Mouse (Mus musculus): ENCODE results near the gene Tchhl1.
"Not testable (repeated sequence)": the region's sequence is repeated elsewhere in the genome, so short reads cannot be mapped to it uniquely, and the experiment has no call there.

The Tchhl1 gene

DNA sequence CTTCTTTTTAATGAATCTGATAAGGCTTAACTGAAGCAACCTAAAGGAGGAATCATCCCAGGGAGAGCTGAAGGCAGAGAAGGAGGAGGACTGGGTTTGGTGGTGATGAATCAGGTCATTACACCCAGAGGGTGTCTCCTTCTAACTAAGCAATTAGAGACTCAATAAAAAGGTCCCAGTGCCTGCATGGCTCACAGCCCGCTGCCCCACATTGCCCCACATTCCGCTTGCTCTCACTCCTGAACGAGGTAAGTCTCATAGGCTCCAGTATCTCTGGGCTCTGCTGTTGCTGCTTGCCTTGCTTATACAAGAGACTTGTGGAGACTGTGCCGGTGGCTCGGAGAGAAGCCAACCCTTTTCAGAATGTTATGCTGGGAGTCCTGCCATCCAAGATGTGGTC lies at the start of gene Tchhl1:
TSS of gene Tchhl1 (plus strand) at position 194 of the 400 bp plus-strand sequence.
- no peak for DNase-seq

GRCm38 (mm10) chr3:93431673-93432072 lies 36.9 kb upstream of the Tchhl1 start:
- no peak for DNase-seq

DNA sequence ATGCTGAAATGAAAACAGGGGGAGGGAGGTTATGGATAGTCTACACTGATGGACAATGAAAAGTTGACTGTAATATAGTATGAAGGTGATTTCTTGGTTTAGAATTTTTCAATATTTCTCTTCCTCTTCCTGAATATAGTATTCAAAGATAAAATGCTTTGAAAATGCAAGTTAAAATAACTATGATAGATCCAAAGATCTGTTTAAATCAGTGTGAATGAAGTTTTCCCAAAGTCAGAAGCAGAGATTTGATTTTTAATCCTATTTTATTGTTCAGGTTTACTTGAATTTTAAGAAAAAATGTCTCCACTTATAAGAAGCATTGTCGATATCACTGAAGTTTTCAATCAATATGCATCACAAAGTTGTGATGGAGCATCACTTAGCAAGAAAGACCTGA lies 26.5 kb upstream of the Tchhl1 start, which contains the start of gene Tchh:
TSS of gene Tchh (plus strand) at position 301 of the 400 bp plus-strand sequence.
- DNase-seq, result no peak

DNA sequence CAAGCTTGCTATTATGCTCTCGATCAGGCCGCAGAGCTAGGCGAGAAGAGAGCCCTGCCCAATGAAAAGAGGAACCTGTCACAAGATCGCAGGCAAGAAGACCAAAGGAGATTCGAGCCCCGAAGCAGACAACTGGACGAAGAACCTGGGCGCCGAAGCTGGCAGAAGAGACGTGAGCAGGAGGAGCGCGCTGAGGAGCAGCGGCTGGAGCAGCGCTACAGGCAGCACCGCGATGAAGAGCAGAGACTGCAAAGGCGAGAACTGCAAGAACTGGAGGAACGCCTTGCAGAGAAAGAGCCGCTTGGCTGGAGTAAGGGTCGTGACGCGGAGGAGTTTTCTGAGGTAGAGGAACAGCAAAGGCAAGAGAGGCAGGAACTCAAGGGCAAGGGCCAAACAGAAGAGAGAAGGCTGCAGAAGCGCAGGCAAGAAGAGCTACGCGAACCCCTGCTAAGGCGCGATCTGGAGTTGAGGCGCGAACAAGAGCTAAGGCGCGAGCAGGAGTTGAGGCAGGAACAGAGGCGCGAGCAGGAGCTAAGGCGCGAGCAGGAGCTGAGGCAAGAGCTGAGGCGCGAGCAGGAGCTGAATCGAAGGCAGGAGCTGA lies 25.0 kb upstream of the Tchhl1 start:
- no peak for DNase-seq

DNA sequence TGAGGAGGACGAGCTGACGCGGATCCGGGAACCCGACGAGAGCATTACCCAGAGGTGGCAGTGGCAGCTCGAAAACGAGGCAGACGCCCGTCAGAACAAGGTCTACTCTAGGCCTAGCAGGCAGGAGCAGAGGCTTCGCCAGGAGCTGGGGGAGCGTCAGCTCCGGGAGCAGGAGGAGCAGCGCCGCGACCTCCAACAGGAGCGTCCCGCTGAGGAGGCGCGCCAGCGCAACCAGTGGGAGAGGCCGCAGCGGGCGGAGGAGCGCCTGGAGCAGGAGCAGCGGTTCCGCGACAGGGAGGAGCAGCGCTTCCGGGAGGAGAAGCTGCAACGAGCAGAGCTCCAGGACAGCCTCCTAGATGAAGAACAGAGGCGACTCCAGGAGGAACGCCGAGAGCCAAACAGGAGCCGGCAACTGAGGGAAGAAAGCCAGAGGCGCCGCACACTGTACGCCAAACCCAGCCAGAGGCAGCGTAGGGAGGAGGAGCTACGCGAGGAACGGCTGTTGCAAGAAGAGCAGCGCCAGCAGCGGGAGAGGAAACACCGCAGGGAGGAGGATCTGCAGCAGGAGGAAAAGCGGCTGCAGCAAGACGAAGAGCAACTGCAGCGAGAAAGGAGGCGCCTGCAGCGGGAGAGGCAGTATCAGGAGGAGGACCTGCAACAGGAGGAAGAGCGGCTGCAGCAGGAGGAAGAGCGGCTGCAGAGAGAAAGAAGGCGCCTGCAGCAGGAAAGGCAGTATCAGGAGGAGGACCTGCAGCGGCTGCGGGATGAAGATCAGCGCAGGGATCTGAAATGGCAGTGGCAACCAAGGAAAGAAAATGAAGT lies 24.0 kb upstream of the Tchhl1 start:
- peak; percentile 16 for DNase-seq

DNA sequence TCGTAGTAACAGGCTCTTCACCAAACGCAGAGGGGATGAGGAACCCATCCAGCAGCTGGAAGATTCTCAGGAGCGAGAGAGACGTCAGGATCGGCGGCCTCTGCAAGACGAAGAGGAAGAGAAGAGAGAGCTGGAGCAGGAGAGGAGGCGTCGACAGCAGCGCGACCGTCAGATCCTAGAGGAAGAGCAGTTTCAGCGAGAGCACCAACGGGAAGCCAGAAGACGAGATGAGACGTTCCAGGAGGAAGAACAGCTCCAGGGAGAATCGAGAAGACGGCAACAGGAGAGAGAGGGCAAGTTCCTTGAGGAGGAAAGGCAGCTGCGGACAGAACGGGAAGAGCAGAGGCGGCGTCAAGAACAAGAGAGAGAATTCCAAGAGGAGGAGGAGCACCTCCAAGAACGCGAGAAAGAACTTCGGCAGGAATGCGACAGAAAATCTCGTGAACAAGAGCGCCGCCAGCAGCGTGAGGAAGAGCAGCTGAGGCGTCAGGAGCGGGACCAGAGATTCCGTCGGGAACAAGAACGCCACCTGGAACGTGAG lies 23.3 kb upstream of the Tchhl1 start:
- no peak for DNase-seq

GRCm38 (mm10) chr3:93446128-93446755 lies 22.3 kb upstream of the Tchhl1 start:
- DNase-seq, result peak; percentile 5

- DNase-seq, result not testable (repeated sequence)
Observed at GRCm38 (mm10) chr3:93446756-93447137, 21.8 kb upstream of the Tchhl1 start.

DNA sequence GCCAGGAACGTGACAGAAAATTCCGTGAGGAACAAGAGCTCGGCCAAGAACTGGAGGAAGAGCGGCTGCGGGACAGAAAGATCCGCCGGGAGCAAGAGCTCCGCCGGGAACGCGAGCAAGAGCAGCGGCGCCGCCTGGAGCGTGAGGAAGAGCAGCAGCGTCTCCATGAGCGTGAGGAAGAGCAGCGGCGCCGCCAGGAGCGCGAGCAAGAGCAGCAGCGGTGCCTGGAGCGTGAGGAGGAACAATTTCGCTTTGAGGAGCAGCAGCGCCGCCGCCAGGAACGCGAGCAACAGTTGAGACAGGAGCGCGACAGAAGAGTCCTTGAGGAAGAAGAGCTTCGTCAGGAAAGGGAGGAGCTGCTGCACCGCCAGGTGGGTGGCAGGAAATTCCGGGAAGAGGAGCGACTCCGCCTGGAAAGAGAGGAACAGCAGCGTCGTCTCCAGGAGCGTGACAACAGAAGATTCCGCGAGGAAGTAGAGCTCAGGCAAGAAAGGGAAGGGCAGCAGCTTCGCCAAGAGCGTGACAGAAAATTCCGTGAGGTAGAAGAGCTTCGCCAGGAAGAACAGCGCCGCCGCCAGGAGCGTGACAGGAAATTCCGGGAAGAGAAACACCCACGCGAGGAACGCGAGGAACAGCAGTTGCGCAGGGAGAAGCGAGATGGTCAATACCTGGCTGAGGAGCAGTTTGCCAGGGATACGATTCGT lies 21.3 kb upstream of the Tchhl1 start:
- peak; percentile 19 for DNase-seq

GRCm38 (mm10) chr3:93466556-93466955 lies 2.0 kb upstream of the Tchhl1 start:
- no peak for DNase-seq

DNA sequence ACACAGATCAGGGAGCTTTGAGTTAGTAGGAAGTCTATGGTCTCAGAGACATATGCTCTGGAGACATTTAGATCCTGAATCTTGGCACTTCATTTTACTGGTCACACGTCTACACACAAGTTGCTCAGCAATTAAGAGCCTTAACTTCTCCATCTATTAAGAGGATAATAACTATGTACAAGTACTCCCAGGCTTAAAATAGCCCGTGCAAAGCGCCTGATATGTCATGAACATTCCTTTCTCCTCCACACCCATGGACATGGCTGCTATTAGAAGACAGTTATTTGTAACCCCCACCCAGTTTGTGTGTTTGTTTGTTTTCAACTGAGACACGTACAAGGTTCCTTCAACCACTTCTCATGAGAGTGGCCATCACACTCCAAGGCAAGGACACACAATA lies 1.4 kb upstream of the Tchhl1 start:
- no peak for DNase-seq

- no peak for DNase-seq
Observed at GRCm38 (mm10) chr3:93469629-93470028, 1.1 kb downstream of the Tchhl1 start.

- no peak for DNase-seq
Observed at GRCm38 (mm10) chr3:93480053-93480452, 11.5 kb downstream of the Tchhl1 start.

- DNase-seq, result no peak
Observed at GRCm38 (mm10) chr3:93481982-93482616, 13.5 kb downstream of the Tchhl1 start.

DNA sequence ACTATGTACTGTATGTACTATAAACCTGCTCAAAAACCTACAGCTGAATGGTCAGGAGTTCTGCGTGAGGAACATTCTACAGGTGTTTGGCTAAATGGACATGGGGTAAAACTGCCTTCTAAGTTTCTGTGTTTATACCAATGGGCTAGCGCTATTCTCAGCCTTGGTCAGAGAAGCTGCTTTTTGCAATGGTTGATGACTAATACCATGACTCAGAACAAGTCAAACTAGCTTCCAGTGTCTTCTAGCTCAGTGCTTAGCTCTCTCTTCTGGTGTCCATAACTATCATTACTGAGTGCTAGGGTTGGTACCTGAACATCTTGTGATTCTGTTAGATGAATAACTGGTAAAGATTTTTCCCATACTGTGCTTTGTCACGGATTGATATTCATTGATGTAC lies 17.1 kb downstream of the Tchhl1 start:
- no peak for DNase-seq

DNA sequence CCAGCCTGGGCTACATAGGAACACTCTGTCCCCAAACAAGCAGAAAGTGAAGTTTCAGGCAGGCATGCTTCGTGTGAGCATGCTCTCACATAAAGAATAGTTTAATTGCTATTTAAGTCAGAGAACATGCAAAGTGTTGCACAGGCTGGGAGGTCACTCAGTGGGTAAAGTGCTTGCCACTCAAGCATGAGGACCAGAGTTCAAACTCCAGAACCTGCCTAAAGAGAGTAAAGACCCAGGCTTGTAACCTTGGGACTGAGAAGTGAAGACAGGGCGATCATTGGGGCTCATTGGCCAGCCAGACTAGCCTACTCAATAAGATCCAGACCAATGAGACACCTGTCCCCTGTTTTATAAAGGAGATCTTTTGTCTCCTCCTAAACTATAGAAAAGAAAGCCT lies 20.0 kb downstream of the Tchhl1 start:
- DNase-seq, result no peak

GRCm38 (mm10) chr3:93492176-93492575 lies 23.6 kb downstream of the Tchhl1 start:
- DNase-seq, result no peak

DNA sequence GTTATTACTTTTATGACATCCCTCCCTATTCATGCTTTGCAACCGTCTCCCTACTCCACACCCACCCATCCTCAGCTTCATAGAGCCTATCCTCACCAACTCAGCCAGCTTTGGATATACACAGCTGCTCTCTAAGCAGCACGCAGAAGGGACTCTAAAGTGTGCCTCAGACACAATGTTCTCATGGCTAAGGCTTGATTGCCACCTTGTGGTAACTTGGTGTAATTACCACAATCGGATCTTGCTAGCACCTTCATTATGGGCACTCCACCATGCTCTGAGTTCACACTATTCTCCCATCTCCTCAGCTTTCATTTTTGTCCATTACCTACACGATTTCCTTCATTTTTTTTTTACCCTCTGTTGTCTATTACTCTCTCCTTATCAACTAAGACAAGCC lies 25.4 kb downstream of the Tchhl1 start:
- DNase-seq, result peak; percentile 4

DNA sequence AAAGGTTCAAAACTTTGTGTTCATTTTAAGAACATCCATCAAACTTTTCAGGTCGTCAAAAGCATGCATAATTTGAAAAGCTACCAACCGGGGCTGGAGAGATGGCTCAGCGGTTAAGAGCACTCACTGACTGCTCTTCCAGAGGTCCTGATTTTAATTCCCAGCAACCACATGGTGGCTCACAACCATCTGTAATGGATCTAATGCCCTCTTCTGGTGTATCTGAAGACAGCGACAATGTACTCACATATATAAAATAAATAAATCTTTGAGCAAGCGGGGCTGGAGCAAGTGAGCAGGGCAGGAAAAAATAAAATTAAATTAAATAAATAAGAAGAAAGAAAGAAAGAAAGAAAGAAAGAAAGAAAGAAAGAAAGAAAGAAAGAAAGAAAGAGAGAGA lies 26.2 kb downstream of the Tchhl1 start:
- not testable (repeated sequence) for DNase-seq

DNA sequence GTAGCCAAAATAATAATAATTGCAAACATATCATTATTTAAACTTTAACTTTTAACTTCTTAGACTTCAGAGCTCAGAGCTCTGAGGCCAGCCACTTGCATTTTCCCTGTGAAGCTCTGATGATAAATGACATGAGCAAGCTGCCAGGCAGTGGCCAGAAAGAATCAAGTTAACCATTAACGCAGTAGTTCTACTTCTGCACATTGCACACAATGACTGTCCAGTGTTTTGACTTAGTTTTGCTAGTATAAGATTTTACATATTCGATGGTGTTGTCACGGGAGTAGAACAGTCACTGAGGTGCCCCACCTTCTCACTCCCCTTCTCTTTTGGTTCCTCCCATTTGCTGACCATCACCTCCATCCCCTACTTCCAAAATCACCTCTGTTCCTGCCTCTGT lies 28.6 kb downstream of the Tchhl1 start:
- DNase-seq, result no peak

GRCm38 (mm10) chr3:93499129-93499528 lies 30.6 kb downstream of the Tchhl1 start:
- no peak for DNase-seq

DNA sequence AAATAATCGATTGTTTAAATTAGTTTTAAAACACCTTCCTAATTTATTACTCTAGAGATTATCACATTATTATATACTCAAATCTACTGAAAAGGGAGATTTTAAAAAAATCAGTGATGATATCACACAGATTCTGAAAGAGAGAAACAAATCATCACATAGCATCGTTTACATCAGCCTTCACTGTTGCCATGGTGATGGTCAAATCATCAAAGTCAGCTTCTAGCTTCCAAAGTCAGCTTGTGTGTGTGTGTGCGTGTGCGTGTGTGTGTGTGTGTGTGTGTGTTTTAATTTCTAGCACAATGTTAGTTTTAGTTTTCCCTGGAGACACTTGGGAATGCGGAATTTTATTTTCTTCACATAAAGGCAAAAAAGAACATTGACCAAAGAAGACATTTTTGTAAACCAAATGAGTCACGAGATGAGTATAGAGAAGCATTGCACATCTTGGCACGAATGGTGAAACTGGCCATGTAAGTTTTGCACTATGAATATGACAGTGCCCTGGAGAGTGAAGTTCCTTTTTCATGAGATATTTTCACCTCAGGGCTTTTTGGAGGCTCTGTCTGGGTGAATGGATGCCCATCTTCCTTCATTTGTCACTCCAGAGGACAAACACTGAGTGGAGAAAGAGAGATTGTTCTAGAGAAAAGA lies 36.1 kb downstream of the Tchhl1 start:
- no peak for DNase-seq

Measured in cerebellum, adult 11-12 months (tissue).